Mouse (Mus musculus): ENCODE results near the gene Bco2.

DNA sequence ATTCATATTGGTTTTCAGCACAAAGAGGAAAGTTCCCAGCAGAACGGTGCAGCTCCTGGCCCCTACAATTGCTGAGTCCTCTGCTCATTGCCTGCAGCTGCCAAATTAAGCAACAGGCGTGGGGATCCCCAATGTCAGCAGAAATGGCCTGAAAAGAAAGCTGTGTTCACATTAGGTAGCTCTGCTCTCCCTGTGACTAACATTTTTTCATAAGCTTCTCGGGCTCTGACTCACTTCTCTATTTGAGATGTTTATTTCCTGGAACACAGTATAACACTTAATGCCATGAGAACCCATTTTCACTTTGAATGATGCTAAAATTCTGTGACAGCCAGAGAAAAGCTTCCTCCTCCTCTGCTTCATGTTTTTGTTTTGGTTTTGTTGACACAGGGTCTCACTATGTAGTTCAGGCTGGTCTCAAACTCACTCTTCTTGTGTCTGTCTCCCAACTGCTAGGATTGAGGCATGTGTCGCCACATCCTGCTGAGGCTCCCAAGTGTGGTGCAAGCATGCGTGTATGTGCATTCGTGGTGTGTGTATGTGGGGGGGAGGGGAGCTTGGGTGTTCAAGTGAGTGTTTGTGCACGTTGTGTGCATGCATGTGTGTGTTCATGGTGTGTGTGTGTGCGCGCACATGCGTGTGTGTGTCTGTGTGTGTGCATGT lies 36.0 kb upstream of the Bco2 start:
- no peak for TF ChIP-seq CTCF (IDR thresholded peaks at IDR 0.05; ENCODE audit: extremely low read depth, insufficient read depth, low read length)
- no peak for TF ChIP-seq POLR2A (IDR thresholded peaks at IDR 0.05; ENCODE audit: extremely low read depth, insufficient read depth, low read length)
